Mouse (Mus musculus): Measurements from ENCODE around the gene Dcakd.

The Dcakd gene

GRCm38 (mm10) chr11:103006286-103007000 is 21.7 kb downstream of the Dcakd start:
- no peak for DNase-seq (ENCODE audit: low spot score in 2 of 2)

- DNase-seq (ENCODE audit: low spot score in 2 of 2), result no peak
These were observed 22.7 kb downstream of the Dcakd start for GRCm38 (mm10) chr11:103005254-103005981.

GRCm38 (mm10) chr11:103004852-103005251 is 23.3 kb downstream of the Dcakd start:
- no peak for DNase-seq (ENCODE audit: low spot score in 2 of 2)

- no peak for DNase-seq (ENCODE audit: low spot score in 2 of 2)
These were observed 24.9 kb downstream of the Dcakd start for GRCm38 (mm10) chr11:103003210-103003609.

GRCm38 (mm10) chr11:103001063-103001462 is 27.1 kb downstream of the Dcakd start:
- DNase-seq (ENCODE audit: low spot score in 2 of 2), result no peak

- no peak for DNase-seq (ENCODE audit: low spot score in 2 of 2)
These were observed 28.0 kb downstream of the Dcakd start for GRCm38 (mm10) chr11:103000111-103000510.

GRCm38 (mm10) chr11:102999317-102999970 is 28.7 kb downstream of the Dcakd start:
- DNase-seq (ENCODE audit: low spot score in 2 of 2), result no peak

GRCm38 (mm10) chr11:102998577-102999316 is 29.4 kb downstream of the Dcakd start:
- no peak for DNase-seq (ENCODE audit: low spot score in 2 of 2)

- no peak for DNase-seq (ENCODE audit: low spot score in 2 of 2)
These were observed 29.9 kb downstream of the Dcakd start for GRCm38 (mm10) chr11:102998254-102998576.

- DNase-seq (ENCODE audit: low spot score in 2 of 2), result no peak
These were observed 31.0 kb downstream of the Dcakd start for GRCm38 (mm10) chr11:102996991-102997770.

- DNase-seq (ENCODE audit: low spot score in 2 of 2), result no peak
These were observed 31.7 kb downstream of the Dcakd start for GRCm38 (mm10) chr11:102996385-102996784.

GRCm38 (mm10) chr11:102994952-102995351 is 33.2 kb downstream of the Dcakd start:
- no peak for DNase-seq (ENCODE audit: low spot score in 2 of 2)

GRCm38 (mm10) chr11:102993420-102994029 is 34.6 kb downstream of the Dcakd start:
- no peak for DNase-seq (ENCODE audit: low spot score in 2 of 2)

GRCm38 (mm10) chr11:102992940-102993339 is 35.2 kb downstream of the Dcakd start:
- DNase-seq (ENCODE audit: low spot score in 2 of 2), result peak; percentile 34 to 68

GRCm38 (mm10) chr11:102991681-102992080 is 36.5 kb downstream of the Dcakd start:
- DNase-seq (ENCODE audit: low spot score in 2 of 2), result no peak

- no peak for DNase-seq (ENCODE audit: low spot score in 2 of 2)
These were observed 37.9 kb downstream of the Dcakd start for GRCm38 (mm10) chr11:102990152-102990663.

GRCm38 (mm10) chr11:102989641-102990151 is 38.4 kb downstream of the Dcakd start:
- no peak for DNase-seq (ENCODE audit: low spot score in 2 of 2)

- DNase-seq (ENCODE audit: low spot score in 2 of 2), result no peak
These were observed 43.0 kb downstream of the Dcakd start for GRCm38 (mm10) chr11:102985160-102985559.

GRCm38 (mm10) chr11:102984615-102985014 is 43.5 kb downstream of the Dcakd start:
- no peak for DNase-seq (ENCODE audit: low spot score in 2 of 2)

- DNase-seq (ENCODE audit: low spot score in 2 of 2), result no peak
These were observed 44.0 kb downstream of the Dcakd start for GRCm38 (mm10) chr11:102984086-102984485.
